Mouse (Mus musculus): ENCODE data around the gene Srsf4. TPM values are rescaled to one million over a fixed set of nuclear protein-coding genes. Genes with fewer than 3 reads are reported as not detected.
A peak's percentile ranks its signal among the peaks of the same experiment; 100 is the strongest.

The Srsf4 gene
- polyA plus RNA-seq, 1 experiment from 2014 or later = 167 TPM

GRCm38 (mm10) chr4:131918711-131919500, 45.5 kb downstream of the Srsf4 start:
- H3K4me3 ChIP-seq = no peak overlapping the region
- H3K36me3 ChIP-seq = peaks cover 5% of the 10 kb centered on the region; the same call in 1 of the 2 replicates
- 9% methylated on average over 15 of the region's 15 CpGs for WGBS
- peaks cover 99% of the 10 kb centered on the region for H3K27me3 ChIP-seq
- H3K4me2 ChIP-seq (replicated peaks) = no peak overlapping the region
- H3K9ac ChIP-seq (replicated peaks) = 0 out of 2 replicates have a peak overlapping the region, but pooled peaks have one; percentile 11
- H3K27ac ChIP-seq (replicated peaks) = no peak overlapping the region
- no peaks in the 10 kb centered on the region for H3K9me3 ChIP-seq
- no peak for ATAC-seq (ENCODE audit: low FRiP score, low read depth)
- H3K4me1 ChIP-seq = peaks cover 58% of the 10 kb centered on the region

GRCm38 (mm10) chr4:131919506-131920140, 46.2 kb downstream of the Srsf4 start:
- Histone ChIP-seq H3K27ac (replicated peaks) (0 out of 2 replicates have a peak overlapping the region, but pooled peaks have one; percentile 20), H3K4me3 (peak overlapping the region; percentile 51; the same call in 1 of the 2 replicates), H3K4me2 (replicated peaks) (peak overlapping the region; percentile 71; the same call in 1 of the 2 replicates), H3K9me3 (no peaks in the 10 kb centered on the region), H3K36me3 (peaks cover 12% of the 10 kb centered on the region), H3K27me3 (peaks cover 100% of the 10 kb centered on the region), H3K9ac (replicated peaks) (no peak overlapping the region), H3K4me1 (peaks cover 56% of the 10 kb centered on the region)
- no peak for ATAC-seq (ENCODE audit: low FRiP score, low read depth)
- 9% methylated on average over 15 of the region's 15 CpGs for WGBS

GRCm38 (mm10) chr4:131920141-131920594, 46.8 kb downstream of the Srsf4 start:
- Histone ChIP-seq H3K36me3 (peaks cover 18% of the 10 kb centered on the region), H3K27ac (replicated peaks) (0 out of 2 replicates have a peak overlapping the region, but pooled peaks have one; percentile 20), H3K9me3 (no peaks in the 10 kb centered on the region), H3K4me3 (peak overlapping the region; percentile 51), H3K9ac (replicated peaks) (peak overlapping the region; percentile 48), H3K4me2 (replicated peaks) (peak overlapping the region; percentile 71), H3K27me3 (peaks cover 100% of the 10 kb centered on the region), H3K4me1 (peaks cover 55% of the 10 kb centered on the region)
- WGBS = 1% methylated on average over 42 of the region's 51 CpGs
- ATAC-seq (ENCODE audit: low FRiP score, low read depth) = no peak

GRCm38 (mm10) chr4:131920595-131921351, 47.4 kb downstream of the Srsf4 start:
- H3K9me3 ChIP-seq = no peaks in the 10 kb centered on the region
- peak overlapping the region; percentile 71 for H3K4me2 ChIP-seq (replicated peaks)
- no peak overlapping the region for H3K27ac ChIP-seq (replicated peaks)
- ATAC-seq (ENCODE audit: low FRiP score, low read depth) = no peak
- H3K4me3 ChIP-seq = peak overlapping the region; percentile 51
- peaks cover 98% of the 10 kb centered on the region for H3K27me3 ChIP-seq
- H3K9ac ChIP-seq (replicated peaks) = peak overlapping the region; percentile 48
- 1% methylated on average over 71 of the region's 76 CpGs for WGBS
- peaks cover 24% of the 10 kb centered on the region for H3K36me3 ChIP-seq
- H3K4me1 ChIP-seq = peaks cover 49% of the 10 kb centered on the region

- H3K9ac ChIP-seq (replicated peaks) = peak within 1 kb of the TSS; percentile 48
- peaks cover 33% of the 10 kb centered on the region for H3K36me3 ChIP-seq
- H3K4me1 ChIP-seq = peaks cover 43% of the 10 kb centered on the region
- ATAC-seq (ENCODE audit: low FRiP score, low read depth) = 0 out of 2 replicates have a peak, but pooled peaks have one; percentile 7
- H3K4me3 ChIP-seq = peak within 1 kb of the TSS; percentile 51
- H3K27ac ChIP-seq (replicated peaks) = no peak within 1 kb of the TSS
- peak within 1 kb of the TSS; percentile 71 for H3K4me2 ChIP-seq (replicated peaks)
- WGBS = 3% methylated on average over 91 of the region's 130 CpGs
- H3K27me3 ChIP-seq = peaks cover 98% of the 10 kb centered on the region
- no peaks in the 10 kb centered on the region for H3K9me3 ChIP-seq
These were observed 48.3 kb downstream of the Srsf4 start, which contains the start of gene Tmem200b for GRCm38 (mm10) chr4:131921461-131922346. Tmem200b (plus strand) TSS chr4:131921771.

- ATAC-seq (ENCODE audit: low FRiP score, low read depth) = no peak
- H3K27ac ChIP-seq (replicated peaks) = no peak overlapping the region
These were observed 49.0 kb downstream of the Srsf4 start for GRCm38 (mm10) chr4:131922404-131922803.

GRCm38 (mm10) chr4:131924096-131924810, 50.8 kb downstream of the Srsf4 start:
- H3K9me3 ChIP-seq = no peaks in the 10 kb centered on the region
- H3K27ac ChIP-seq (replicated peaks) = no peak overlapping the region
- 55% methylated on average over 6 of the region's 6 CpGs for WGBS
- peaks cover 36% of the 10 kb centered on the region for H3K4me1 ChIP-seq
- ATAC-seq (ENCODE audit: low FRiP score, low read depth) = no peak
- H3K4me3 ChIP-seq = no peak overlapping the region
- H3K9ac ChIP-seq (replicated peaks) = no peak overlapping the region
- peaks cover 58% of the 10 kb centered on the region for H3K36me3 ChIP-seq
- H3K4me2 ChIP-seq (replicated peaks) = no peak overlapping the region
- H3K27me3 ChIP-seq = peaks cover 77% of the 10 kb centered on the region

More at GRCm38 (mm10) chr4:131922404-131922803, 49.0 kb downstream of the Srsf4 start:
- WGBS = 53% methylated on average over 15 of the region's 15 CpGs
- peaks cover 92% of the 10 kb centered on the region for H3K27me3 ChIP-seq
- H3K4me2 ChIP-seq (replicated peaks) = peak overlapping the region; percentile 71
- H3K36me3 ChIP-seq = peaks cover 40% of the 10 kb centered on the region
- no peaks in the 10 kb centered on the region for H3K9me3 ChIP-seq
- H3K4me1 ChIP-seq = peaks cover 43% of the 10 kb centered on the region
- H3K4me3 ChIP-seq = peak overlapping the region; percentile 51
- H3K9ac ChIP-seq (replicated peaks) = no peak overlapping the region

- no peak overlapping the region for H3K4me2 ChIP-seq (replicated peaks)
- peaks cover 28% of the 10 kb centered on the region for H3K27me3 ChIP-seq
- 93% methylated on average over 6 of the region's 6 CpGs for WGBS
- H3K4me1 ChIP-seq = peaks cover 7% of the 10 kb centered on the region; the same call in 1 of the 2 replicates
- peaks cover 99% of the 10 kb centered on the region for H3K36me3 ChIP-seq
- no peak overlapping the region for H3K9ac ChIP-seq (replicated peaks)
- ATAC-seq (ENCODE audit: low FRiP score, low read depth) = no peak
- no peak overlapping the region for H3K27ac ChIP-seq (replicated peaks)
- H3K9me3 ChIP-seq = no peaks in the 10 kb centered on the region
- H3K4me3 ChIP-seq = no peak overlapping the region
These were observed 55.7 kb downstream of the Srsf4 start for GRCm38 (mm10) chr4:131929146-131929545.

GRCm38 (mm10) chr4:131939459-131939858, 66.0 kb downstream of the Srsf4 start:
- WGBS = 81% methylated on average over 2 of the region's 2 CpGs
- Histone ChIP-seq H3K27ac (replicated peaks) (no peak overlapping the region), H3K4me1 (no peaks in the 10 kb centered on the region), H3K4me2 (replicated peaks) (no peak overlapping the region), H3K36me3 (peaks cover 35% of the 10 kb centered on the region), H3K9me3 (no peaks in the 10 kb centered on the region), H3K9ac (replicated peaks) (no peak overlapping the region), H3K4me3 (no peak overlapping the region), H3K27me3 (no peaks in the 10 kb centered on the region)
- ATAC-seq (ENCODE audit: low FRiP score, low read depth) = no peak

- H3K9me3 ChIP-seq = no peaks in the 10 kb centered on the region
- H3K4me1 ChIP-seq = no peaks in the 10 kb centered on the region
- H3K27me3 ChIP-seq = no peaks in the 10 kb centered on the region
- H3K27ac ChIP-seq (replicated peaks) = no peak overlapping the region
- H3K4me2 ChIP-seq (replicated peaks) = no peak overlapping the region
- H3K4me3 ChIP-seq = no peak overlapping the region
- WGBS = 97% methylated on average over 4 of the region's 4 CpGs
- ATAC-seq (ENCODE audit: low FRiP score, low read depth) = no peak
- no peak overlapping the region for H3K9ac ChIP-seq (replicated peaks)
- peaks cover 29% of the 10 kb centered on the region for H3K36me3 ChIP-seq
These were observed 67.4 kb downstream of the Srsf4 start for GRCm38 (mm10) chr4:131940846-131941245.

Measured in midbrain, embryonic 12.5 days (tissue).